In genomic region chr12:37047191-37047590, GRCm38 (mm10) we compare ENCODE assay signal across 14 mouse cellular contexts.
"Had no signal": no experiment of that assay in that cellular context is flagged by ENCODE, and none has a peak within 500 bp of the region (broad histone marks: within the 10 kb centered on the region; RNA-seq: fewer than 3 reads in every experiment).

No protein-coding gene starts in this region.

- ATAC-seq: lung, postnatal 0 days; midbrain, embryonic 13.5 days had no signal

- H3K9ac ChIP-seq: liver, embryonic 15.5 days; midbrain, embryonic 13.5 days; neural tube, embryonic 15.5 days had no signal

- H3K9me3 ChIP-seq: limb, embryonic 10.5 days; liver, embryonic 15.5 days; midbrain, embryonic 13.5 days; neural tube, embryonic 15.5 days had no signal

- H3K36me3 ChIP-seq: limb, embryonic 10.5 days; liver, embryonic 15.5 days; midbrain, embryonic 13.5 days; neural tube, embryonic 15.5 days had no signal

- H3K4me1 ChIP-seq: limb, embryonic 10.5 days; liver, embryonic 15.5 days; midbrain, embryonic 13.5 days; neural tube, embryonic 15.5 days had no signal

- H3K4me2 ChIP-seq: liver, embryonic 11.5 days; liver, embryonic 15.5 days; midbrain, embryonic 13.5 days; neural tube, embryonic 15.5 days had no signal

- DNase-seq: lung, adult 2 months; lung, postnatal 36 days; right cerebral cortex, adult 18-20 months; right cerebral cortex, postnatal 25 days; thymus, postnatal 4 days had no signal

- H3K4me3 ChIP-seq: left cerebral cortex, adult 2 months; limb, embryonic 10.5 days; liver, embryonic 15.5 days; midbrain, embryonic 13.5 days; myocyte; neural tube, embryonic 15.5 days had no signal

- H3K27me3 ChIP-seq: liver, embryonic 15.5 days; midbrain, embryonic 13.5 days; neural tube, embryonic 15.5 days had no signal

- H3K27ac ChIP-seq: left cerebral cortex, adult 2 months; limb, embryonic 10.5 days; liver, embryonic 15.5 days; midbrain, embryonic 13.5 days; neural tube, embryonic 15.5 days; stomach, postnatal 0 days had no signal
